Mouse (Mus musculus): Measurements from ENCODE around the gene Fem1b.

DNA sequence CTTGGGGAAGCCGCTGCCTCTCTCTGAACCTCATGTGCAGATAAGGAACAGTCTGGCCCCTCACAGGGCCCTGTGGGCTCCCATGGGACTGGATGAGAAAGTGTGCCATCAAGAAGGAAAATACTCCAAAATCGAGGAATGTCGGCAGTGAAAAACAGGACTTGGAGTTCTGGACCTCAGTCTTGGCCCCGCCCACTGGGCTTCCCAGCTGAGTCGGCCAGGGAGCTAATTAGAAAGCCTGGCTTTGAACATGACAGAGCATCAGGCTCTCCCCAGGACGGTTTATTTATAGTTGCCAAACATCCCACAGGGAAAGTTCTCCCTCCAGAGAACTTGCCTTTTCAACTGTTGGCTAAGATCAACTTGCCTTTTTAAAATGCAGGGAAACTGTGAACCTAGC is 62.1 kb downstream of the Fem1b start:
- no peak for TF ChIP-seq CTCF (IDR thresholded peaks at IDR 0.05)
- no peak for TF ChIP-seq EP300 (IDR thresholded peaks at IDR 0.05; ENCODE audit: insufficient read depth, low read depth, low read length)
- TF ChIP-seq POLR2A (IDR thresholded peaks at IDR 0.05; ENCODE audit: insufficient read depth, low read depth, low read length): no peak

Measured in heart, adult 2 months (tissue).